Mouse (Mus musculus) stomach, embryonic 16.5 days (tissue): ENCODE measurements around the gene Hpse2. TPM values are rescaled to one million over a fixed set of nuclear protein-coding genes. Genes with fewer than 3 reads are reported as not detected.

Source experiments
- ATAC-seq: fragments of 200-750 bp; cut with Nextera tagmentation; 2 replicates; pipeline ENCODE4 v1.8.0; 2017; ENCODE audit warnings: moderate number of reproducible peaks, moderate TSS enrichment; ENCODE audit not compliant: insufficient read depth, low FRiP score
- H3K27ac ChIP-seq: fragments of 300-500 bp; sonication (generic); 2 replicates; pipeline ENCODE4 v1.5.1; 2014; ENCODE audit warnings: low read length
- H3K27me3 ChIP-seq: fragments of 300-500 bp; sonication (generic); 2 replicates; pipeline ENCODE4 v1.6.1; 2014; ENCODE audit warnings: low read length, control low read depth, mixed read lengths; ENCODE audit not compliant: control insufficient read depth, insufficient read depth
- H3K36me3 ChIP-seq: fragments of 300-500 bp; sonication (generic); 2 replicates; pipeline ENCODE4 v1.6.1; 2014; ENCODE audit warnings: low read length; ENCODE audit not compliant: control insufficient read depth, insufficient read depth
- H3K4me1 ChIP-seq: fragments of 300-500 bp; sonication (generic); 2 replicates; pipeline ENCODE4 v1.6.1; 2014; ENCODE audit warnings: low read length, control low read depth, mixed read lengths; ENCODE audit not compliant: control insufficient read depth, insufficient read depth
- H3K4me2 ChIP-seq: fragments of 300-500 bp; sonication (generic); 2 replicates; pipeline ENCODE4 v1.6.1; 2014; ENCODE audit warnings: low read depth, low read length, mixed read lengths
- H3K4me3 ChIP-seq: fragments of 300-500 bp; sonication (generic); replicated peaks from 2 replicates; pipeline ENCODE4 v1.5.1; 2014; ENCODE audit warnings: mild to moderate bottlenecking, low read length
- H3K9ac ChIP-seq: fragments of 300-500 bp; sonication (generic); 2 replicates; pipeline ENCODE4 v1.6.1; 2014; ENCODE audit warnings: low read length
- H3K9me3 ChIP-seq: fragments of 300-500 bp; sonication (generic); replicated peaks from 2 replicates; pipeline ENCODE4 v1.6.1; 2016; ENCODE audit warnings: low read length, control low read depth; ENCODE audit not compliant: control insufficient read depth
- WGBS: fragments of 180-500 bp; shearing (Covaris S2); extraction: QIAGEN DNeasy Blood & Tissue Kit; methylation state at CpG from one replicate; pipeline ENCODE4 v1.1.7; 2014; 5-methylcytosine and 5-hydroxymethylcytosine counted together
- polyA plus RNA-seq: library from polyadenylated mRNA; unstranded; fragments of >200 nt; fragmentation: Nextera tagmentation; extraction: Ambion mirVana; gene quantifications from 2 replicates; pipeline ENCODE4 v1.2.1, GENCODE M21; 2015

The Hpse2 gene
- polyA plus RNA-seq, 1 experiment from 2014 or later: 6.6 TPM

DNA sequence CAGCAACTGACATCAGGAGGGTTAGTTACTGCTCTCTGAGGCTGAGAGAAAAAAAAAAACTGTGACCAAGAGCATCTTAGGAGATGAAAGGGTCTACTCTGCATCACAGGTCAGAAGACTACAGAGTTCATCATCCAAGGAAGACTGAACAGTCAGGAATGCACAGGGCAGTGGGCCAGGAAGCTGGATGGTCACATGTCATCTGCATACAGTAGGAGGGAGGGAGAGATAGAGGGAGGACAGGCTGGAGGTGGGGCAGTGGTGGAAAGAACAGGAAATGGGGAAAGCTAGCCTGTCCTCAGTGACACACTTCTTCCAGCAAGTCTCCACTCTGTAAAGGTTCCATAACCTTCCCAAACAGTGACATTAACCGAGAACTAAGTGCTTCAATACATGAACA is 423.0 kb downstream of the Hpse2 start:
- H3K4me3 ChIP-seq: no peak overlapping the region
- no peaks in the 10 kb centered on the region for H3K27me3 ChIP-seq
- H3K27ac ChIP-seq: no peak overlapping the region
- ATAC-seq: no peak; the same call in 1 of the 2 replicates
- no peak overlapping the region for H3K9ac ChIP-seq
- no peaks in the 10 kb centered on the region for H3K9me3 ChIP-seq
- H3K36me3 ChIP-seq: no peaks in the 10 kb centered on the region
- WGBS: 73% methylated on average over 1 of the region's 1 CpGs
- H3K4me2 ChIP-seq: no peak overlapping the region
- H3K4me1 ChIP-seq: no peaks in the 10 kb centered on the region

GRCm38 (mm10) chr19:42948114-42948636 is 440.0 kb downstream of the Hpse2 start:
- peaks cover 5% of the 10 kb centered on the region; the same call in 1 of the 2 replicates for H3K4me1 ChIP-seq
- no peak overlapping the region for H3K27ac ChIP-seq
- no peak overlapping the region for H3K4me2 ChIP-seq
- no peak overlapping the region for H3K4me3 ChIP-seq
- no peaks in the 10 kb centered on the region for H3K36me3 ChIP-seq
- no peak for ATAC-seq
- WGBS: 33% methylated on average over 3 of the region's 3 CpGs
- no peak overlapping the region for H3K9ac ChIP-seq
- H3K9me3 ChIP-seq: peaks cover 3% of the 10 kb centered on the region; the same call in 1 of the 2 replicates
- H3K27me3 ChIP-seq: no peaks in the 10 kb centered on the region

DNA sequence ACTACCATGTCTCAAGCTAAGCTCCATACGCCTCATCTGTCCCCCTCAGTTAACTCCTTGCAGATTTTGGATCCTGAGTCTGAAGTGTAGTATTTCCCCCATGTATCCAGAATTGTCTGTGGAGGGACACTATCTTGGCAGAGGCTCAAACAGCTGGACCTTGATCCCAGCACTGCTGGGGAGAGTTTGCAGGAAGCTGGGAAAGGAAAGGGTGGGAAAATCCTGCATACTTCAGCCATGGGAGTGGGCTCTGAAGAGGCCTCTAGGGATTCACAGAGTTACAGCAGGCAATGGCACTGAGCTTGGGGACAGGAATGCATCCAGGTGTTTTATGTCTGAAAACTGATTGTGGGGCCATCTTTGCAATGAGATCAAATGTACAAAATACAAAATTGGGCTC is 450.6 kb downstream of the Hpse2 start:
- Histone ChIP-seq H3K9me3 (peaks cover 6% of the 10 kb centered on the region), H3K9ac (no peak overlapping the region), H3K27ac (peak overlapping the region; percentile 42), H3K36me3 (0 out of 2 replicates have a peak, but pooled peaks cover 6% of the 10 kb centered on the region), H3K4me1 (0 out of 2 replicates have a peak, but pooled peaks cover 7% of the 10 kb centered on the region), H3K27me3 (no peaks in the 10 kb centered on the region), H3K4me2 (no peak overlapping the region), H3K4me3 (no peak overlapping the region)
- 55% methylated on average over 1 of the region's 1 CpGs for WGBS
- ATAC-seq: peak; percentile 60; the same call in 1 of the 2 replicates

GRCm38 (mm10) chr19:42936661-42937193 is 451.4 kb downstream of the Hpse2 start:
- Histone ChIP-seq H3K27ac (peak overlapping the region; percentile 42), H3K4me2 (no peak overlapping the region)
- ATAC-seq: no peak

GRCm38 (mm10) chr19:42929702-42930101 is 458.5 kb downstream of the Hpse2 start:
- no peaks in the 10 kb centered on the region for H3K27me3 ChIP-seq
- no peak overlapping the region for H3K9ac ChIP-seq
- no peaks in the 10 kb centered on the region for H3K4me1 ChIP-seq
- H3K4me3 ChIP-seq: no peak overlapping the region
- no peak overlapping the region for H3K4me2 ChIP-seq
- no peaks in the 10 kb centered on the region for H3K9me3 ChIP-seq
- no peaks in the 10 kb centered on the region for H3K36me3 ChIP-seq
- WGBS: 52% methylated on average over 3 of the region's 3 CpGs
- H3K27ac ChIP-seq: no peak overlapping the region
- ATAC-seq: no peak

More at GRCm38 (mm10) chr19:42936661-42937193, 451.4 kb downstream of the Hpse2 start:
- WGBS: 14% methylated on average over 9 of the region's 9 CpGs
- Histone ChIP-seq H3K4me3 (no peak overlapping the region), H3K9me3 (no peaks in the 10 kb centered on the region), H3K27me3 (no peaks in the 10 kb centered on the region), H3K4me1 (0 out of 2 replicates have a peak, but pooled peaks cover 7% of the 10 kb centered on the region), H3K9ac (no peak overlapping the region), H3K36me3 (no peaks in the 10 kb centered on the region)

- Histone ChIP-seq H3K9me3 (no peaks in the 10 kb centered on the region), H3K9ac (no peak overlapping the region), H3K4me2 (no peak overlapping the region), H3K4me1 (no peaks in the 10 kb centered on the region), H3K27ac (no peak overlapping the region), H3K4me3 (no peak overlapping the region), H3K27me3 (no peaks in the 10 kb centered on the region), H3K36me3 (no peaks in the 10 kb centered on the region)
- 69% methylated on average over 2 of the region's 2 CpGs for WGBS
- ATAC-seq: no peak
These were observed 459.9 kb downstream of the Hpse2 start for GRCm38 (mm10) chr19:42928271-42928670.

DNA sequence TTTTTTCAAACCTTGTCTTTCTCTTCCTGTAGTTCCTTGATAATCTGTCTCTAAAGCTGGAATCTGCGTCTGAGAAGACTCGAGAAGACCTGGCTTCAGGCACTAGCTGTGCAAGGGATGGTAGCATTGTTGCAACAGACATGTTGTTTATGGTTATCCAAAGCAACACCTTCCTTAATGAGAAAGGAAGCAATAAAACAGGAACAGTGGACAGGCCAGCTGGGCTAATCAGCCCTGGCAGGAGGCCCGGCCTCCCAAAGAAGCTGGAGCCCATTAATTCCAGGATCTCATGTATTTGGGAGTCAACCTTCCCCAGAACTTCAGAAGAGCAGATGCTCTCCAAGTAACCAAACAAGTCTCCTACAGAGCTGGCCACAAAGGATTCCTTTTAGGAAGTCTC is 465.5 kb downstream of the Hpse2 start:
- H3K4me2 ChIP-seq: no peak overlapping the region
- 61% methylated on average over 3 of the region's 3 CpGs for WGBS
- H3K36me3 ChIP-seq: no peaks in the 10 kb centered on the region
- no peak overlapping the region for H3K9ac ChIP-seq
- H3K4me1 ChIP-seq: peaks cover 4% of the 10 kb centered on the region; the same call in 1 of the 2 replicates
- H3K4me3 ChIP-seq: no peak overlapping the region
- ATAC-seq: no peak
- no peaks in the 10 kb centered on the region for H3K9me3 ChIP-seq
- H3K27ac ChIP-seq: no peak overlapping the region
- no peaks in the 10 kb centered on the region for H3K27me3 ChIP-seq

GRCm38 (mm10) chr19:42913703-42914102 is 474.5 kb downstream of the Hpse2 start:
- H3K36me3 ChIP-seq: no peaks in the 10 kb centered on the region
- WGBS: 60% methylated on average over 5 of the region's 5 CpGs

GRCm38 (mm10) chr19:42909719-42910118 is 478.4 kb downstream of the Hpse2 start:
- Histone ChIP-seq H3K36me3 (no peaks in the 10 kb centered on the region), H3K9ac (no peak overlapping the region), H3K4me2 (no peak overlapping the region), H3K4me1 (no peaks in the 10 kb centered on the region), H3K27ac (no peak overlapping the region), H3K4me3 (no peak overlapping the region), H3K9me3 (no peaks in the 10 kb centered on the region), H3K27me3 (no peaks in the 10 kb centered on the region)
- no peak for ATAC-seq
- WGBS: 86% methylated on average over 4 of the region's 4 CpGs

More at GRCm38 (mm10) chr19:42913703-42914102, 474.5 kb downstream of the Hpse2 start:
- H3K27ac ChIP-seq: no peak overlapping the region
- no peaks in the 10 kb centered on the region for H3K27me3 ChIP-seq
- no peak for ATAC-seq
- H3K4me3 ChIP-seq: no peak overlapping the region
- H3K4me1 ChIP-seq: no peaks in the 10 kb centered on the region
- no peak overlapping the region for H3K9ac ChIP-seq
- no peak overlapping the region for H3K4me2 ChIP-seq
- no peaks in the 10 kb centered on the region for H3K9me3 ChIP-seq
